Mouse (Mus musculus): Measurements from ENCODE around the gene Prom2.

Prom2 gene

DNA sequence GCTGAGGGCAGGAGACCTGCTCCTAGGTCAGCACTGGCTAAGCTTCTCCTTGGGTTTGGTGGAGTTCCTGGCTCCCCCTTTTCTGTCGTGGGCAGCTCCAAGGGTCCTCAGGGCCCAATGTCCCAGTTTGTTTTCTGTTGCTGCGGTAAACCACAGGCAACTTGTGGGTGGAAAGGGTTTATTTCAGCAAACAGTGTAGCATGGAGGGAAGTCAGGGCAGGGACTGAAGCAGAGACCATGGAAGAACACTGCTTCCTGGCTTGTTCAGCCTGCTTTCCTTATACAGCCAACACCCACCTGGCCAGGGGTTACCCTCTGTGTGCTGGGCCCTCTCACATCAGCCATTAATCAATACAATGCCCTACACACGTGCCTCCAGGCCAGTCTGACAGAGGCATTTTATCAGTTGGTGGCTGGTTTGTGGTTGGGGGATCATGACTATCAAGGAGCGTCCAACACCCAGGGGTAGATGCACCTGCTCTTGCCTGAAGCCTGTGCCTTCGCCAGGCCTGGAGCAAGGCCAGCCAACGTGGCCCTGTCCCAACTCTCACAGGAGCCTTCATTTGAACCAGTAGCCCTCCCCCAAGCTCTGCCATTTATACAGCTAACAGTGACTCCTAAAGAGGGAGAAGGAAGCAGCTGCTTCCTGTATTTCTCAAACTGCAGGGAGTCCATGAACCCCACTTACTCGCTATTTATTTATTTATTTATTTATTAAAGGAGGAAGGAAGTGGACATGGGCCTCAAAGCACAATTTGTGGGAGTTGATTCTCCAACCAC is 17.1 kb downstream of the Prom2 start:
- no peak for DNase-seq (ENCODE audit: low spot score)

DNA sequence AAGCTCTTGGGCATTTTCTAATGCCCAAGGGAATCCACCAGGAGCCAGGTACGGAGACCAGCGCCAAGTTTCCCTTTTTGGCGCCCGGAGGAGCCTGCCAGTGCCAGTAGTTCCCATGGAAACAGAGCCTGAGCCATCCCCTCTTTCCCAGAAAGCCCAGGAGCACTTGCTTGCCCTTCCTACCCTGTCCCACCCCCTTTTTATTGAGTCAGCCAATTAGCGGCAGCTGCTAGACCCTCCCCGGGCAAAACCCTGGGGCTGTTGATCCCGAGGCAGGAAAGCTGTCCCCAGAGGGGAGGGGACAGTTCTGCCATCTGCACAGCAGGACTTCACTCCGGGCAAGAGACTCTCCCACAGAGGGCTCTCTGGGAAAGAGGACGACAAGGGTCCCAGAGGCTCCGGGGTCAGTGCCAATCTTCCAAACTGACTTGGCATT is 19.2 kb downstream of the Prom2 start, which contains the start of gene Kcnip3:
Gene Kcnip3 (minus strand): TSS at position 89 of the 436 bp plus-strand sequence.
- no peak for DNase-seq (ENCODE audit: low spot score)

DNA sequence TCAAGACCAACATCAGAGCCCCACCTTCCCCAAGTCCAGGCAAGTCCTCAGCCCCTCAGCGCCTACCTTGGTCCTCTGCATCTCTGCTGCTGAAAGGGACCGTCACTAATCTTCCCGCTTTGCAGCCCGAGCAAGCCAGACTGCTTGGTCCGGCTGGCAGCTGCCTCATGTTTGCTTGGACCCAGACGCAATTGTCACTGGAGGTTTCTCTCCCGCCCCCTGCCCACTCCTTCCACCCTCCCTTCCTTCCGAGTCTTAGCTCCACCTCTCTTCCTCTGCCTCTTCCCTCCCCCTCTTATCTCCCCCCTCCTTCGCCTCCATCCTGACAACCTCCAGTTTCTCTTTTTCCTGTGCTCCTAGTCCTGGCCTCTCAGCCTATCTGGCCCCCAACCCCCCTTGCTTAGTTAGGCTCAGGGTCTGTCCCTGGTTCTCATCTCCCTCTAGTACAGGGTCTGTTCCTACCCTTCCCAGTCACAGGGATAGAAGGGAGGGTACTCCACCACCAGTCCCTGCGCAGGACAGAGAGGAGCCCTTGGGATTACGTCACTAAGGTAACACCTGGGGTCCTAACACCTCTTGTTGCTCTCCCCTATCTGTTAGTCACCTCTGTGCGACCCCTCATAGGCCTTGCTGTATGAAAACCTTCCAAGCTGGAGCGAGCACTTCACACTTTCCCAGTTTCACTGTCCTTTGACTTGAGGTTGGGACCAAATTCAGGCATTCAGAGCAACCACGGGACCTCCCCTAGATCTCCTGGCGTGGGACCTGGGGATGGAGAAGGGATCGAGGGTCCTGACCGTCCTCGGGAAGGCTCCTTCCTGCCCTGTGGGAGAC is 19.9 kb downstream of the Prom2 start:
- DNase-seq (ENCODE audit: low spot score) = no peak

DNA sequence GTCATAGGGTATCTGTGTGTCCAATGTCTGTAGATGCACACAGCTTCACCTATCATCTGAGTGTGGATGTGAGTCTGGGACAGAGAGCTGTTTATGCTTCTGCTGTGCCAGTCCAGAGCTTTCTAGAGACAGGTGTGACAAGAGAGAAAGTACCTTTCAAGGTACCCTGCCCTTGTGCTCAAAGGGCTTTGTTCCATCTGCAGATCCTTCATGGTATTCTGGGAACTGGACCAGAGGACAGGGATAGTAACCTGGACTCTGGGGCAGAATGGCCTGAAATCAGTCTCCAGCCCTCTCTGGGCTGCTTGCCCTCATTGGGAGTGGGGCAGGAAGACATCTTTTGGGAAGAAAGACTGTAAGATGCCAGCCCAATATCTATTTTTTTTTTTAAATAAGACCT is 21.1 kb downstream of the Prom2 start:
- DNase-seq (ENCODE audit: low spot score) = no peak

DNA sequence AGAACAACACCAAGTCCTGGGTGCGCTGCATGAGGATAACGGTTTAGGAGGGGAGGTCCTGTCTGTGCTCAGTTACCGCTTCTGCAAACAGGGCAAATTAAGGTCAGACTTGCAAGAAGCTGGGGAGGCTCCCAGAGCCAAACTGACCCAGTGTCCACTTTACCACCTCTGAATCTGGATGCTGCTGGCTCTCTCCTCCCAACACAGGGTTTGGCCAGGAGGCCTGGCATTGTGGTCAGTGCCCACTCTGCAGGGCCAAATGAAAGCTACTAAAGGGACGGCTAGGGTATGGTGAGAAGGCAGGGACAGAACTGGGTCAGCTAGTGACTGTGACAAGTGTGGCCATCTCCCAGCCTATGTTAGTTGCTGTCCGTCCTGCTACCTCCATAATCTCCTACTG is 22.0 kb downstream of the Prom2 start:
- DNase-seq (ENCODE audit: low spot score) = no peak

DNA sequence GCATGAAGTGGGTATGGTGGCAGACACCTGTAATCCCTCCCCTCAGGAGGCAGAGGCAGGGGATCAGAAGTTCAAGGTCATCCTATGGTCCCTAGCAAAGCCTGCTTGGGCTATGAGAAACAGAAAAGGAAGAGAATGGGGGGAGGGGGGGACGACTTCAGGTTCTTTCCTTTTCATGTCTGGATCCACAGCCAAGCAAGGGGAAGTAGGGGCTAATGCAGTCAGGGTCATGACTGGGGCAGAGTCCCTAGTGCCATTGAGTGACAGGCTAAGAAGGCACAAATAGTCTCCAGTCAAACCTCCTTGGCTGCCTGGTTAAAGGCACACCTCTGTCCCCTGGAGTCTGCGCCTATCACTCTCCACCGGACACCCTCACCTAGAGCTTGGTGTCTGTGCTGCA is 22.4 kb downstream of the Prom2 start:
- no peak for DNase-seq (ENCODE audit: low spot score)

DNA sequence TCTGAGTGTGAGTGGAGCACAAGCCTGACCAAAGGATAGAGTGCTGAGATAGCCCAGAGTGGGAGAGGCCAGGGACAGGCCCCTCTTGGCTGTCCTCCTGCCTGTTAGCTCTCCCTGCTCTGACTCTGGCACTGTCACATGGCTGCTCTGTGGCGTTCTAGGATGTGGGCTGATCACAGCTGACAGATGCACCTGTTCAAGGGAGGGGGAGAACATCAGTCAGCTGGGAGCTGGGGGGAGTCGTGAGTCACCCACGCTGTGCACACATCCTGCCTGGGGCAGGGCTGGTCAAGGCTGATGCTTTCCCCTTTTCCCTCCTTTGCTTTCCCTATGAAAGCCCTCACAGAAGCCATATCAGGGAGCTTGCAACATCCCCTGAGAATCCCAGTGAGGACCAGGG is 23.0 kb downstream of the Prom2 start:
- no peak for DNase-seq (ENCODE audit: low spot score)

DNA sequence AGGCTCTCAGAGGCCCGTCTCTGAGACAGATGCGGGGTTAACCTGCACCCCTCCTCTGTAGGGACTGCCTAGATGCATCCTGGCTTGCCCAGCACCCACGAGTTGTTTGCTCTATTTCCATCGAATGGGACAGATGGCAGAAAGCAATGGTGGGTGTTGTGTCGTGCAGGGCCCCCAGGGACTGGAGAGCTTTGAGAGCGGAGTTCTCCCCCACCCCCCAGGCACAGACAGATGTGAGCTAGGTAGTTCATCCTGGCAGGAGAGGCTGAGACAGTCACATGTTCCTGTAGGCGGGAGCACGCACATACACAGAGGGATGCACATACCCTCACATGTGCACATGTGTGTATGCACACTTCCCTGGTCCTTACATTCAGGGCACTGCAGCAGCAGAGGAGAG is 24.2 kb downstream of the Prom2 start:
- DNase-seq (ENCODE audit: low spot score) = no peak

DNA sequence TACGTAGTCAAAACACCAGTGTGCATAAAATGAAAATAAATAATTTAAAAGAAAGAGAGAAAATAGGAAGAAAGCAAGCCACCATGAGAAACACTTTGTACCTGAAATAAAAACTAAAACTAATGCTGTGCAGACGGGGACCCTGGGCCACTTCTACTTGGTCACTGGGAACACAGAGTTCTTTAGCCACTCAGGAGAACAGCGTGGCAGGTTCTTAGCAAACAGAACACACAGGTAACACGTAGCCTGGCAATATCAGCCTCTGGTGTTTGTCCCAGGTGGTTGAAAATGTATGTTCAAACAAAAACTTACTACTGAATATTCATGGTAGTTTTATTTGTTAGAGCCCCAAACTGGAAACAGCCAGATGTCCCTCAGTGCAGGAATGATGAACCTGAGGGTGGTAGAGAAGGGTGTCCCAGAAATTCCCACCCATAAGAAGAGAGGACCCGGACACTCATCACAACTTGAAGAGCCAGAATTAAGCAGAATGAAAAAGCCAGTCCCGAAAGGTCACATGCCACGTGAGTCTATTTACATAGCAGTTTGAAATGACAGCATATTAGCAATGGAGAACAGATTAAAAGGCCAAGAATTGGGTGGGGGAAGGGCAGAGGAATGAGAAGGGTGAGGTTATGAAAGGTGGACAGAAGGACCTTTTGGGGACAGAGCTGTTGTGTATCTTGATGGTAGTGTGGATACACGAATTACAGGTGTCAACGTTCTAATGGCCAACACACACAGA is 26.7 kb downstream of the Prom2 start:
- no peak for DNase-seq (ENCODE audit: low spot score)

DNA sequence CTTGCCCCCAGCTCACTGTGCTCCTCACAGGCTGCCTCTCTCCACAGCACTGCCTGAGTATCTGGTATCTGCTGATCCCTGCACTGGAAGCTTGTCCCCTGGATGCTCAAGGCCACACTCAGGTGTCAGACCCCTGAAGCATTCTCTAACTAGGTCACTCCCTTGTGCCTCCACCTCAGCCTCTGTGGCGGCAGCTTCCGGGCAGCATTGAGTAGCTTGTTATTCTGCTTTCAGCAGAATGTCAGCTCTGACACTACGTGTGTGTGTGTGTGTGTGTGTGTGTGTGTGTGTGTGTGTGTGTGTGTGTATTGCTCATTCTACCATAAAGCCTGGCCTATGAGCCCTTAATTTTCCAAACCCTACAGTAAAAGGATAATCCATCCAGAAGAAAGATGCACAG is 28.0 kb downstream of the Prom2 start:
- DNase-seq (ENCODE audit: low spot score) = no peak

DNA sequence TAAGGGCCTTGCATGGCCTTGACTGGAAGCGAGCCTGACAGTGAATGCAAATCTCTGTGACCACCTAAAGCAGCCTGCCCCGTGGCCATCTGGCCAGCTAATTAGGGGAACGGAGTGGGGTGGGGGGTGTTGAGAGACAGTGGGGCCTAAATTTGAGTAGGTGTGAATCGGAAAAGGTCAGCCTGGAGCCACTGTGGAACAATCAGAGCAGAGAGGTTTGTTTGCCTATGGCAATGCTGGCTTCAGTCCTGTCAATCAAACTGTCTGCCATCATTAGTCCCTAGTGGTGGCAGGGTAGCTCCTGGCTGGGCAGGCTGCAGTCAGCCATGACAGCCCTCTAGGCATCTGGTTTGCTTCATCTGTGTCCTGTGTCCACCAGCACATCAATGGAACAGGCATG is 29.8 kb downstream of the Prom2 start:
- no peak for DNase-seq (ENCODE audit: low spot score)

DNA sequence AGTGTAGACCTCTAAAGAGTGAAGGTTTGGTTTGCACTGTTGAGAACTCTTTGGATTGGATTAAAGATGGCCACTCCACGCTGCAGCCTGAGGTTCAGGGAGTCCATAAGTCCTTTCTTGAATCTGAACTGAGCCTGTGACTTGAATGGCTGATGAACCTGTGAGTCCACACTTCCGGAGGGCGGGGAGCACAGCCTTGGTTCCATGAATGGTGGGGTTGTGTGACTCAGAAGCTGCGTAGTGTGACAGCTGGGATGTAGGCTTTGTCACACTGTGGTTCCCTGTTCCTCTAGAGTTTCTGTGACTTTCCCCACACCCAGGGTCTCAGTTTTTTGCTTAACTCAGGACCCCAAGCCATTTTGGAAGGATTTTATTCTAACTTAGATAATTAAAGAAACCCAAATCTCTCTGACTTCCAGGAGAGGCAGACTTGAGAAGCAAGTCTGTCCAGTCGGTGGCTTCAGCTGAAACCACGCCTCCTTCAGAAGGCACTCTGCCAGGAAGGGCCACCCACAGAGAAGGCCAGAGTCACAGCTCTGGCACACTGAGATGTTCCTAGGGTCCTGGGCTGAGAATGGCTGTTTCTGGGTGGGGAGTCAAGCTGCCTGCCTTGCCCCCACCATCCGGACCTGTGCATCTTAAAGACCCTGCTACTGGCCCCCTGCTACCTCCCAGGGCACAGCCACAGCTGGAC is 33.2 kb downstream of the Prom2 start:
- DNase-seq (ENCODE audit: low spot score) = no peak

DNA sequence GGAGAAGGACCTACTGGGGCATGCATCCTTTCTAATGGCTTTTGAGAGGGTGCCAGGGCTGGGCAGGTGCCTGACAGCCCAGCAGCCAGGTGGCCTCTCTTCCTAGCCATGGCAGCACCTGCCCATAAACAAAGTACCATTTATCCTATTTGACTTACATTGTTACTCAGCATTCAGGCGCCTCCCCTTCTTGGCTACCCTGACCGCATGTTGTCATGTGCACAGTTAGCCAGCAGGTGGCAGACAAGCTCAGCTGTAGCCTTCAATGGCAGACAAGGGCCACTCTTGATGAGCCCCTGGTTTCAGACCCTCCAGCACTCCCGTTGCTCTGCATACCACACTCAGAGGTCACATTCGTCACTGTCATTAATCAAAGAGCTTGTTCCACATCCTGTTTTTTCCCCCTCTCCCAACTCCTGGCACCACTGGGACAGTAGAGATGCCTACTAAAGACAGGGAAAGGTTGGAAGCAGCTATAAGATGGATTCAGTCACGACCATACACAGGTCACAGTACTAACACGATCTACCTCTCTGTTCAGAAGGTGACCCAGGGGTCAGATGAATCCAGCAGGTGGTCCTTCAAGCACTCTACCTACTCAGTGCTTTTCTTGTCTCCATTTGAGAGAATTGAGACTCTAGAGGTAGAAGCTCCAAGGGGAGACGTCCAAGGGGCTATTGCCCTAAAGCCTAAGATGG is 34.0 kb downstream of the Prom2 start:
- DNase-seq (ENCODE audit: low spot score) = peak; percentile 52

DNA sequence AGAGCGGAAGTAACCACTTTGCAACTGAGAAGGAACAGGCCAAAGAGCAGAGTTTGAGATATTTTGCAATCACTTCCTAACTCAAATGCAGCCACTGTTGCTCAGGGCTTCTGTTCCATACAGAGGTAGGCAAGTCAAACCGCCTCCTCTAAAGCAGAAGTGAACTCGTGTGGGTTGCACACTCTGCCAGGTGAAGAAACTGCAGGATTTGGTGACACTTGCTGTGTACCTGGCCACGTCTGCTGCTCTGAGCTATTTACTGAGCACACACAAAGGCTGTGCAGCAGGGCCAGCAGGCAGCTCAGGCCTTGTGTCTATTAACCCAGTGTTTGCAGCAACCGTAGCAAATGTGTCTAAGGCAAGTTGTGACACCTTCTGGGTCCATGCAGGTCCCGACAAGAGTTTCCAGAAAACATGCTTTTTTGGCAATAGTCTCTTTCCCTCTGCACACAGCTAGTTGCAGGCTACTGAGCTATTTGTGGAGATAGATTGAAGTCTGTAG is 35.1 kb downstream of the Prom2 start:
- DNase-seq (ENCODE audit: low spot score) = no peak

DNA sequence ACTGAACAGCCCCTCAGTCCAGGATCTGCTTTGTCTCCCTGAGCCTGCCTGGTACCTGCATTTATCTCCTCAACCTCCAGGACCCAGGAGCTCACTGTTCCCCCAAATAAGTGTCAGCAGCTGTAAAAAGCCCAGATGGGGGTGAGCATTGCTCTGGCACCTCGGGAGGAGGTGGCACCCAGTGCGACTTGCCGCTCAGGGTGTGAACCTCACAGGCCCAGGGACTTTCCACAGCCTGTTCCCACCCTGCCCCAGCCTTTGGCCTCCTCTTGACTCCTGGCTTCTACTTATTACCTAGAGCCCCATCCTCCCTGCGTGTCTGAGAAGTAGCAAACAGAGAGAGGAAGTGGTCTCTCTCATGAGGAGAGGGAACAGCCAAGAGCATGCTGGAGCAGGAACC is 36.1 kb downstream of the Prom2 start:
- DNase-seq (ENCODE audit: low spot score) = no peak

DNA sequence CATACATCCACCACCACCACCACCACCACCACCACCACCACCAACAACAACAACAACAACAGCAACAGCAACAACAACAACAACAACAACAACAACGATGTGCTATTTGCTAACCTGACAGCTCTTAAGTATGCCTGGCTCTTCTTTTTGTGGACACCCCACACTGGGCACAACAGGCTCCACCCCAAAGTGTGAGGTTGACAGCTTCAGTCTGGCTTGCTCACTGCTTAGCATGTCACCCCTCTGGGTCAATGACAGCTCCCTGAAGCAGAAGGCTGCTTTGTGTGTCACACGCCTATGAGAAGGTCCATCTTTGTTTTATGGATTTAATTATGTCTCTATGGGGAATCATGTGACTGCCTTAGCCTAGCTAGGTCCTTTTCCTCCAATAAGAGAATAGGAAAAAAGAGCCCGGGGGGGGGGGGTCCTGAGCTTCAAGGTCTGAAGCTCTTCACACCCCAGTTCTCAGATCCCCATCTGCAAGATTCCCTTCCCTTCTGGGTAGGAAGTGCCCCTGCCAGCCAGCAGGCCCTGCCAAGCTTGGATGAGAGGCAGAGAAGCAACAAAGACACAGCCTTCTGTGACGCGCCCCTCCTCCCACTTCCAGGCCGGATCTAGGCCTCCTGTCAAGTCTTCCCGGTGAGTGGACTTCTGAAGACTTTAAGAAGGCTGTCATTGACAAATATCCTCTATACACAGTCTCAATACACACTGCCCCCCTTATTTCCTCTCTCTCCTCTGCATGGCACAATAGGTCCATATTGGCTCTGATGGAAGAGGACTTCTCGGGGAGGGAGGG is 37.3 kb downstream of the Prom2 start:
- no peak for DNase-seq (ENCODE audit: low spot score)

DNA sequence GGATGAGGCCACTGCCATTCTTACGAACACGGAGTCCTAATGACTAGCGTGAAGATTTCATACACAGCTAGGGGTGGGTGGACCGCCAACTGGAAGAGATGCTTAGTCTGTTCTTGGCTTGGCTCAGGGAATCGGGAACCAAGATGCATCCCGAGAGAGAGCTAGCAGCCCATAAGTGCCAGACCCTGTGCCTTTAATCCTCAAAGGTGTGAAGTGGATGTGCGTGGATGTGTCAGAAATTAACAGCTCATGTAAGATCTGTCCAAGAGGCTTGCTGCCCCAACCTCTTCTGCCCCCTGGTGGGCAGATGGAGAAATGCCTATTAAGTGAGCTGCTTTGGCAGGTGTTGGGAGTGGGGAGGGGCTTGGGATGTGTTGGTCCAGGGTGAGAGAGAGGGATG is 40.2 kb downstream of the Prom2 start:
- DNase-seq (ENCODE audit: low spot score) = peak; percentile 48

DNA sequence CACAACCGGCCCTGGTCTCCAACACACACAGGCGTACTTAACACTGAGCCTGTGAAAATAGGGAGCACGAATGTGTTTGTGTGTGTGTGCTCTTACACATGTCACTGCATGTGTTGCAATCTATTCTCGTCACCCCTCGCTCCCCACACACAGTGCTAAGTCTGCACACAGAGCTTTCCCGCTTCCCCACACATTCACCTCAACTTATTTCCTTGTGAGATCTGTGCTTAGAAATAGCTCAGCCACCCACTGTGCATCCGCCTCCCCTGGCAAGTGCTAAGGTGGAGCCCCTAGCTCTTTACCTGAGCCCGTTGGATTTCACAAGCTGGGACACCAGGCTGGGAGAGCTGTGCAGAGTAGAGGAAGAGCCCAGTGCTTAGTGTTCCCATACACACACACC is 42.5 kb downstream of the Prom2 start:
- no peak for DNase-seq (ENCODE audit: low spot score)

DNA sequence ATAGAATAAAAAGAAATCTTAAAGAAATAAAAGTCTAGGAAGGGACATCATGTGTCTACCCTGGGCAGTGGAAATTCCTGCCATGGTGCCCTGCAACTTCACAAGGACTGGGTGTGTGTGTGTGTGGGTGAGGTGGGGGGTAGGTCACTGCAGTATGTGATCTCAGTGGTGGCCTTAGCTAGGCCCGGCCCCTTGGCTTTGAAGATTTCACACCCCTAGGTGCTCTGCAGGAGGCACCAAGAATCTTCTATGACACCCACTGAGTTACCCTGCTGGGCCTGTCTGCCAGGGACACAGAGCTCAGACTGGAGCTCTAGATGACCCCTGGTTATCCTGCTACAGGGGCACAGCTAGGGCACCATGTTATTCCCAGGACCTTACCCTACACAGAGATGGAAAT is 44.9 kb downstream of the Prom2 start:
- DNase-seq (ENCODE audit: low spot score) = no peak

DNA sequence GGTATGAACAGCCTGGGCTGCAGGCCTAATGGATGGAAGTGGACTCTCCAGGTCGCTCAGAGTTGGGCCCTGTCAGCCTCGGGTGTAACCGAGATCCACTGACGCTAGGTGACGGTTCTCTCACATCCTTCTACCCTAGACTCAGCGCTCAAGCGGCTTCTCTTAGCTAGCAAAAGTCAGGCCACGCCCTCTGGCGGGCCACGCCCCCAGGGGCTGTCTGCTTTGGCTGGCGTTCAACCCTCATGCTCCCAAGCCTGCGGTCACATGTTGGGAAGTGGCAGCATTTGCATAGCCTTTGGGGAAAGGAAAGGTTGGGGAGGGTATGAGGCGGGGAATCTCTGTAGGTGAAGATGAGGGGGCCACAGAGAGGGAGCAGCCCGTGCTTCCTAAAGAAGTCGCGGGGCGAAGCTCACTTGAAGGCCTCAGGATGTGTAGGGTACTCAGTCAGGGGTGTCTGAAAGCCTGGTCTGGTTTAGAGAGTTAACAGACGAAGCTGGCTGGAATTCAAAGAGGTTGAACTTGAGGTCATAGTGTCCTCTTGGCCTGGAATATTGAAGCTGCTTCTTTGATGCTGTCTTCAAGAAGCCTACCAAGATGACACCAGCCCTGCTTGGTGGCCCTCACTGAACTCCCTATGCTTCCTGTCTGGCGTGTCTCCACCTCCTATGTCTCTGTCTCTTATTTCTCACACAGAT is 56.6 kb downstream of the Prom2 start:
- DNase-seq (ENCODE audit: low spot score) = no peak
